Mouse (Mus musculus) inflammation-experienced regulatory T-cells, adult 6 months (primary cell): ENCODE data around the gene Arap1. TPM values are rescaled to one million over a fixed set of nuclear protein-coding genes. Genes with fewer than 3 reads are reported as not detected.

ENCODE experiments used
- ATAC-seq: one replicate; pipeline ENCODE4 v1.8.0; 2017
- polyA plus RNA-seq, 3 experiments: library from polyadenylated mRNA; unstranded; fragments of 100-300 nt; shearing (Covaris generic); gene quantifications; one replicate each; pipeline ENCODE4 v1.2.1; 2017

Arap1 gene
- polyA plus RNA-seq, 3 experiments from 2014 or later, result 29.0 to 58.0 (median 41.3) TPM

GRCm38 (mm10) chr7:101327786-101328185, 20.1 kb upstream of the Arap1 start:
- ATAC-seq, result no peak

DNA sequence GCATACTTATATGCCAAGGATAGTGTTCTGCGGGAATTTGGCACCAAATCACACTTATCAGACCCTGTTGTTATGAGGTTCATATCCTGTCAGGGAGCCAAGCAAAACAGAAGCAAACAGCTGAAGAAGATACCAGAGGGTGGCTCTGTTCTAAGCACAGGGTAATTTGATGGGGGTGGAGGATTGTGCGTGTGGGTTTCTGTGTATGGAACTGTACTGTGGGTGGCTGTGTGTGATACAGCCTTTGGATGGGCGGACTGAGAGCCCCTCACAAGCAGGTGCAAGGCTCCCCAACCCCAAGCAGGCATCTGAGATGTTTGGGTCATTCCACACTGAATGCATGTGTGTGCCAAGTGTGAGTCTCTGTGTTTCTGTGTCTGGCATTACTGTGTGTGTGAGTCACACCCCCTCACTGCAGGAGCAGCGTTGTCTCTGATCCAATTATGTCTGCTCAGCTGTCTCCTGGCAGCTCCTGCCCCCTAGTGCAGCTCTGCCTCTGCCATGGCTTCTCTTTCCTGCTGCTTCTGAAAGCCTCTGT, 19.2 kb upstream of the Arap1 start:
- ATAC-seq, result no peak

- ATAC-seq, result no peak
These were observed 18.3 kb upstream of the Arap1 start for GRCm38 (mm10) chr7:101329606-101330005.

GRCm38 (mm10) chr7:101330074-101330840, 17.6 kb upstream of the Arap1 start:
- no peak for ATAC-seq

- no peak for ATAC-seq
These were observed 17.1 kb upstream of the Arap1 start for GRCm38 (mm10) chr7:101330841-101331173.

- ATAC-seq, result no peak
These were observed 15.6 kb upstream of the Arap1 start for GRCm38 (mm10) chr7:101332045-101332831.

DNA sequence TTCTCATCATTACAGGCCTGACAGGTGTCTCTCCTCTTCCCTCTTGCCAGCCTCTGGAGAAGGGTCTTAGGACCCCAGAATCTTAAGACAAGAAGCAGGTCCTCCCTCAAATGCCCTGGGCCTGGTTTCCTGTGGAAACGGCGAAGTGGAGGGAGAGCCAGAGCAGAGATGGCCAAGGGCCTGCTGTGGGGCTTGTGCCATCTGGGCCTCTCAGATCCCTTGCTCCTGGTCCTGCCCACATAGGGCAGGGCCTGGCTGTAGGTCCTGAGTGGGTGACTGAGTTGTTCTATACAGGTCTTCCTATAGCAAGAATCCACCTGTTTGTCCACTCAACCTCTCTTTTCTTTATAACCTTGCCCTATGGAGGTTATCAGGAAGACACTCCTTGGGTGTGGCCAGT, 12.6 kb upstream of the Arap1 start:
- ATAC-seq, result no peak

- ATAC-seq, result no peak
These were observed 11.2 kb upstream of the Arap1 start for GRCm38 (mm10) chr7:101336686-101337085.

GRCm38 (mm10) chr7:101337401-101337800, 10.5 kb upstream of the Arap1 start:
- no peak for ATAC-seq

GRCm38 (mm10) chr7:101341405-101341804, 6.5 kb upstream of the Arap1 start:
- peak; percentile 52 for ATAC-seq

DNA sequence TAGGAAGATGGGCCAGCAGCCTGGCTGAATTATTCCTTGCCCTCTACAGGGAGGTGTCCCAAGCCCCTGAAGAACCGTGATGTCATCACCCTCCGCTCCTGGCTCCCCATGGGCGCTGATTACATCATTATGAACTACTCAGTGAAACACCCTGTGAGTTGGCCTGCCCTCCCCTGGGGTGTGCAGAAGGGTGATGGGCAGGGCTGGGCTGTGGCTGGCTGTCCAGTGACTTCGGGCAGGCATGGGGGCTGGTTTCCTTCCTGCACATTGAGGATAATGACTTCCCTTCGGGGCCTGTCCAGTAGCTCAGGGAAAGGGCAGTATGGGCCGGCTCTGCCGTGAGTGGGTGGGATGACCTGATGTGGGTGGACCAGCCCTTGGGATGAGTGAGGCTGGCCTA, 4.7 kb upstream of the Arap1 start:
- ATAC-seq, result no peak

GRCm38 (mm10) chr7:101344892-101345291, 3.0 kb upstream of the Arap1 start:
- ATAC-seq, result no peak

- ATAC-seq, result no peak
These were observed 876 bp upstream of the Arap1 start for GRCm38 (mm10) chr7:101346991-101347390.

- ATAC-seq, result peak; percentile 48
These were observed 445 bp downstream of the Arap1 start for GRCm38 (mm10) chr7:101348312-101348711.

GRCm38 (mm10) chr7:101349861-101350260, 2.0 kb downstream of the Arap1 start:
- no peak for ATAC-seq

DNA sequence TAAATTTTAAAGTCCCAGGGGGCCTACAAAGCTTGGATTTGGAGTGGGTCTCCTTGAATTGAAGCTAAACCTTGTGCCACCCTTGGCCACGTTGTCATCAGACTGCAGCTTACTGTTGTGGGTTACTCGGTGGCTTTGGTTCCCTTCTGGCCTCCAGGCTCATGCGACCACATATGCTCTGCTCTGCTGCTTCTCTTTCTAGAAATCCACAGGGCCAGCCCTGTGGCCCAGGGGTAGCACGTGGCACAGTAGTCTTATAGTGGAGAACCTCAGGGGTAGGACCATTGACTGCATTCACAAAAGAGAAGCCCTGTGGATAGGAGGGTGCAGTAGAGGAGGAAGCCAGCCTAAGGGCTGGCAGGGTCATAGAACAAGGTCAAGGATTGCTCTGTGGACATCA, 4.5 kb downstream of the Arap1 start:
- ATAC-seq, result no peak

DNA sequence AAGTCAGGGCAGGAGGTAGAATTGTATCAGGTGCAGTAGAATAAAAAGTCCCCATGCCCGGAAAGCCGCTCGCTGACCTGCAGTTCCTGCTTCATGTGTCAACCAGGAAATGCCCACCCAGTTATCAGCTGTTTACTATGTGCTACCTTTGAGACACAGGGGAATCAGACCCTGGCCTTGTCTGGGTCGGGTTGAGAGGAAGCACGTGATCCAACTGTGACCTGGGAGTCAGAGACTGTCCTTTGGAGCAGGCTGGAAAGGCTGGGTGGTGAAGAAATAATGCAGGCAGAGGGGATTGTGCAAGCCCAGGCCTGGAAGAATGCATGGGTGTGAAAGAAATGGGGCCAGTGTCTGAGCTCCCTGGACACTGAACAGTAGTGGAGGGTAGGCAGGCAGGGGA, 6.6 kb downstream of the Arap1 start:
- no peak for ATAC-seq

DNA sequence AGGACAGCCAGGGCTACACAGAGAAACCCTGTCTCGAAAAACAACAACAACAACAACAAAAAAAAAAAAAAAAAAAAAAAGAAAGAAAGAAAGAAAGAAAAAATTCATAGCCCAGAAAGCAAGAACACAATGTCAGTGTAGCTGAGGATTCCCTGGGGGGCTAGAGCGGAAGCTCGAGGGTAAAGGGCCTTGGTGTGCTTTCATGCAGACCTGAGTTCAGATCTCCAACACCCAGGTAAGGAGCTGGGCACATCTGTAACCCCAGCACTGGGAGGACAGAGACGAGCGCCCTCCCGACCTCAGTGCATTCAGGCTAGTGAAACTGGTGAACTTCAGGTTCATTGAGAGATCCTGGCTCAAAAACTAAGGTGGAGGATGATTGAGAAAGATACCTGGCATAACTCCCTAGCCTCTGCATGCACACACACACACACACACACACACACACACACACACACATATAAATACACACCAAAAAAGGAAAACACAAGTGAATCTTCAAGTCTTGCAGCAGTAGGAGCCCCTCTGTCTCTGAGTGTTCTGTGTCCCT, 7.8 kb downstream of the Arap1 start:
- ATAC-seq, result no peak

DNA sequence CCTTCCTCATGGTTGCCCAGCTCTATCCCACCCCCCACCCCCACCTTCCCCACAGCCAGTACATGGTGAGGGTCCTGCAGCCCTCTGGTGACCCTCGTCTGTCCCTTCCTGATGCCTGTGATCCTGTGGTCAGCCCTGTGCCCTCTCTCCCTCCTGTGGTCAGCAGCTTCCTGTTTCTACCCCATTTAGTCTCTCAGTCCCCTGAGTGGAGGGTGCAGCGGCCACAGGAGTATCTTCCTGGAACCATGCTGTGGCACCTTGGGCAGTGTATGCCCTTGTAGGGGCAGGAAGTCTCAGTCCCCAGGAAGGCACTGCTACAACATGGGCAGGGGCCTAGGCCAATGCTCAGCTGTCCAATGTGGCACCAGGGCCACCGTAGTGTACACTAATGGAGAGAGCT, 9.0 kb downstream of the Arap1 start:
- ATAC-seq, result no peak

DNA sequence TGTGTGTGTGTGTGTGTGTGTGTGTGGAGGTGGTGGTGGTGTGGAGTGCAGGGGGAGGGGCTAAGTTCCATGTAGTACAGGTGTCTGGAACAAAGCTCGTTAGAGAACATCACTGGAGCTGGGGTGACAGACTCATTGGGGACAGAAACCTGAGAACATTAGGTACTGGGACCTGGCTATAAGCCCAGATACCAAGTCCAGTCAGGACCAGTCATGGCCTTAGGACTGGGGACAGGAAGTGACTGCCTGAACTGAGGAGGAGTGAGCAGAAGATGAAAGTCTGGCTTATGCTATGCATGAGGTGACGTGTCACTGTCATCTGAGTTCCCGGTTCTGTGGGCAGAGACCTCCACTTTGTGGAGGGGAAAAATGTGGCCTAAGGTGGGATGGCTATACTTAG, 12.5 kb downstream of the Arap1 start:
- ATAC-seq, result no peak

DNA sequence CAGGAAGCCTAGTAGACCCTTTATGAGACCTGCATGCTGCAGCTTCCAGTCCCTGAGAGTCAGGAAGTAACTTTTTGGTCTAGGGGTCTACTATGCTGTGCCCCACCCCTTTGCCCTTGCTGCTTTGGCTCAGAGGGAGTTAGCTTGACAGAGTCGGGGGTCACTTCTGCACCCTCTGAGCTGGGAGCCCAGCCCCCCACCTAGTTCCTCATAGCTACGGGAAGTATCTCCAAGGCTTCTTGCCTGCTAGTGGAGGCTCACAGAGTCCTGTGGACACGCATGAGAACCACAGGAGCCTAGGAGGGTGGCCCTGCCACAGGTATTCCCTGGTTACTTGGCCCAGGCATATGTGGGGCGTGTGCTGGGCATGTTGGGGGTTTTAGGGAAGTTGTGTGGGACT, 13.2 kb downstream of the Arap1 start:
- ATAC-seq, result no peak

GRCm38 (mm10) chr7:101361767-101362166, 13.9 kb downstream of the Arap1 start:
- no peak for ATAC-seq

- ATAC-seq, result no peak
These were observed 14.9 kb downstream of the Arap1 start for GRCm38 (mm10) chr7:101362791-101363191.

GRCm38 (mm10) chr7:101363914-101364313, 16.0 kb downstream of the Arap1 start:
- ATAC-seq, result no peak
